Mouse (Mus musculus): ENCODE results near the gene Entpd3. TPM values are rescaled to one million over a fixed set of nuclear protein-coding genes. Genes with fewer than 3 reads are reported as not detected.

The Entpd3 gene
- polyA plus RNA-seq, 1 experiment from 2014 or later = 5.8 TPM

GRCm38 (mm10) chr9:120582619-120583308, 43.1 kb downstream of the Entpd3 start:
- H3K4me2 ChIP-seq = peak overlapping the region; percentile 84
- WGBS = 11% methylated on average over 28 of the region's 28 CpGs
- H3K36me3 ChIP-seq = no peaks in the 10 kb centered on the region
- peak overlapping the region; percentile 91 for H3K27ac ChIP-seq
- peak; percentile 69 for ATAC-seq (ENCODE audit: insufficient number of reproducible peaks, insufficient read depth, low FRiP score, low TSS enrichment, low read depth)
- H3K9me3 ChIP-seq = no peaks in the 10 kb centered on the region
- peaks cover 19% of the 10 kb centered on the region for H3K4me1 ChIP-seq
- peak overlapping the region; percentile 73 for H3K9ac ChIP-seq
- H3K27me3 ChIP-seq = no peaks in the 10 kb centered on the region
- H3K4me3 ChIP-seq = peak overlapping the region; percentile 44

- no peaks in the 10 kb centered on the region for H3K9me3 ChIP-seq
- H3K36me3 ChIP-seq = no peaks in the 10 kb centered on the region
- no peaks in the 10 kb centered on the region for H3K27me3 ChIP-seq
- H3K4me2 ChIP-seq = peak overlapping the region; percentile 84
- peak overlapping the region; percentile 73; the same call in 1 of the 2 replicates for H3K9ac ChIP-seq
- H3K27ac ChIP-seq = no peak overlapping the region
- peaks cover 15% of the 10 kb centered on the region for H3K4me1 ChIP-seq
- 75% methylated on average over 3 of the region's 3 CpGs for WGBS
- H3K4me3 ChIP-seq = peak overlapping the region; percentile 44; the same call in 1 of the 2 replicates
- ATAC-seq (ENCODE audit: insufficient number of reproducible peaks, insufficient read depth, low FRiP score, low TSS enrichment, low read depth) = no peak
Observed at GRCm38 (mm10) chr9:120583314-120583713, 43.7 kb downstream of the Entpd3 start.

- Histone ChIP-seq H3K4me1 (peaks cover 15% of the 10 kb centered on the region), H3K9ac (no peak overlapping the region), H3K4me3 (no peak overlapping the region), H3K4me2 (no peak overlapping the region), H3K36me3 (no peaks in the 10 kb centered on the region), H3K27ac (no peak overlapping the region), H3K9me3 (no peaks in the 10 kb centered on the region), H3K27me3 (no peaks in the 10 kb centered on the region)
- ATAC-seq (ENCODE audit: insufficient number of reproducible peaks, insufficient read depth, low FRiP score, low TSS enrichment, low read depth) = no peak
- 8% methylated on average over 3 of the region's 3 CpGs for WGBS
Observed at GRCm38 (mm10) chr9:120586546-120586945, 46.9 kb downstream of the Entpd3 start.

GRCm38 (mm10) chr9:120591490-120591889, 51.9 kb downstream of the Entpd3 start:
- Histone ChIP-seq H3K4me1 (peaks cover 19% of the 10 kb centered on the region), H3K36me3 (no peaks in the 10 kb centered on the region), H3K9me3 (no peaks in the 10 kb centered on the region), H3K4me3 (no peak overlapping the region), H3K27ac (no peak overlapping the region), H3K9ac (no peak overlapping the region), H3K27me3 (no peaks in the 10 kb centered on the region), H3K4me2 (no peak overlapping the region)
- WGBS = 3% methylated on average over 9 of the region's 9 CpGs
- no peak for ATAC-seq (ENCODE audit: insufficient number of reproducible peaks, insufficient read depth, low FRiP score, low TSS enrichment, low read depth)

- Histone ChIP-seq H3K9ac (no peak overlapping the region), H3K4me1 (peaks cover 19% of the 10 kb centered on the region), H3K27me3 (no peaks in the 10 kb centered on the region), H3K27ac (peak overlapping the region; percentile 62; the same call in 1 of the 2 replicates), H3K4me3 (no peak overlapping the region), H3K4me2 (no peak overlapping the region), H3K36me3 (no peaks in the 10 kb centered on the region), H3K9me3 (no peaks in the 10 kb centered on the region)
- 46% methylated on average over 9 of the region's 9 CpGs for WGBS
- ATAC-seq (ENCODE audit: insufficient number of reproducible peaks, insufficient read depth, low FRiP score, low TSS enrichment, low read depth) = 0 out of 2 replicates have a peak, but pooled peaks have one; percentile 43
Observed at GRCm38 (mm10) chr9:120593383-120594101, 53.9 kb downstream of the Entpd3 start.

DNA sequence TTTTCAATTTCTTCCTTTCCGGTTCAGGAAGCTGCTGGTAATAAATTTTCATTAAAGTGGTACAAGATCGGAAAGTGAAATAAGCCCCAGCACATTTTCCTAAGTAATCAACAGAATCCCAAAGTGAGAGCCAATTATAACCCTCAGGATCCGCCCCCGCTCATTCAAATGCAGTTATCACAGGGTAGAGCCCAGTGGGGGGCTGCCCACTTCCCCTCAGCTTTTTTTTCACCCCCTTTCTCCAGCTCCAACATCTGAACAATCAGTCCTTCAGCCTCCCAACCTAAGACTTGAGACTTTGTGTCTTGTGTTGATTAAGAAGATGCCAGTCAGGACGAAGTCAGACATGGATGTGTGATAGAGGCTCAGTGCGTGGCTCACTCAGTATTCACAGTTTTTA, 55.2 kb downstream of the Entpd3 start:
- 61% methylated on average over 6 of the region's 6 CpGs for WGBS
- ATAC-seq (ENCODE audit: insufficient number of reproducible peaks, insufficient read depth, low FRiP score, low TSS enrichment, low read depth) = no peak
- Histone ChIP-seq H3K9ac (no peak overlapping the region), H3K4me3 (no peak overlapping the region), H3K9me3 (no peaks in the 10 kb centered on the region), H3K27me3 (no peaks in the 10 kb centered on the region), H3K27ac (no peak overlapping the region), H3K4me1 (peaks cover 19% of the 10 kb centered on the region), H3K4me2 (no peak overlapping the region), H3K36me3 (no peaks in the 10 kb centered on the region)

GRCm38 (mm10) chr9:120595306-120595705, 55.7 kb downstream of the Entpd3 start:
- no peak for ATAC-seq (ENCODE audit: insufficient number of reproducible peaks, insufficient read depth, low FRiP score, low TSS enrichment, low read depth)
- no peaks in the 10 kb centered on the region for H3K9me3 ChIP-seq
- WGBS = 71% methylated on average over 4 of the region's 4 CpGs
- no peak overlapping the region for H3K4me2 ChIP-seq
- peaks cover 19% of the 10 kb centered on the region for H3K4me1 ChIP-seq
- no peaks in the 10 kb centered on the region for H3K36me3 ChIP-seq
- H3K27me3 ChIP-seq = no peaks in the 10 kb centered on the region
- no peak overlapping the region for H3K9ac ChIP-seq
- no peak overlapping the region for H3K27ac ChIP-seq
- no peak overlapping the region for H3K4me3 ChIP-seq

- H3K9me3 ChIP-seq = no peaks in the 10 kb centered on the region
- peak overlapping the region; percentile 54 for H3K4me2 ChIP-seq
- ATAC-seq (ENCODE audit: insufficient number of reproducible peaks, insufficient read depth, low FRiP score, low TSS enrichment, low read depth) = no peak
- no peaks in the 10 kb centered on the region for H3K36me3 ChIP-seq
- H3K27ac ChIP-seq = peak overlapping the region; percentile 90; the same call in 1 of the 2 replicates
- H3K27me3 ChIP-seq = no peaks in the 10 kb centered on the region
- 14% methylated on average over 17 of the region's 17 CpGs for WGBS
- H3K4me1 ChIP-seq = peaks cover 33% of the 10 kb centered on the region
- no peak overlapping the region for H3K9ac ChIP-seq
- no peak overlapping the region for H3K4me3 ChIP-seq
Observed at GRCm38 (mm10) chr9:120601488-120602171, 62.0 kb downstream of the Entpd3 start.

DNA sequence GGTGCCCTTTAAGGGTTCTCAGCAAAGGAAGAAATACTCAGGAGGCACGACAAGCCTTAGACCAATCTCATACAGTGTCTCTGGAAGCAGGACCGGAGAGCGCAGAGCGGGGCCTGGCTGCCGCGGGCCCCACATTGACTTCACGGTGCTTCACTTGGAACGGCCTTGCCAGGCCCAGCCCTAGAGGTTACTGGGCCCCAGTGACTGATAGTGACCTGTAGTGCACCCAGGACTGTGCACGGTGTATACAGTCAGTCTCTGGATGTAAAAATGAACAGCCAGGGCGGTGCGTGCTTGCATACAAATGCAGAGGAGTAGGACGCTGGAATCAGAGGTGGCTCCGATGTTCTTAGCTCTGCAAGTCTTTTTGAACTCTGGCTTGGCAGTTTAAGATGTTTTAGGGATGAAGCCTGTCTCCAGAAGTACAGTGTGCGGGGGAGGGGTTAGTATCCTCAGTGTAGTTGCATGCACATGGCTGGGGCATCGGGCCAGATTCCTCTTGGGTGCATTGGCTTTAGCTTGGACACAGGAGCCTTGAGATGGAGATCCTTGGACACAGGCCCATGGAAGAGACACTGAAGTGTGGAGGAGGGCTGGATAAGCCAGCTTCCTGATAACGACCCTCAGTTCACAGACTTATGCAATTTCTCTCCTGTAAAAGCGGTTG, 62.7 kb downstream of the Entpd3 start:
- Histone ChIP-seq H3K4me3 (peak overlapping the region; percentile 14; the same call in 1 of the 2 replicates), H3K9ac (peak overlapping the region; percentile 40; the same call in 1 of the 2 replicates), H3K27me3 (no peaks in the 10 kb centered on the region), H3K27ac (peak overlapping the region; percentile 90), H3K4me1 (peaks cover 33% of the 10 kb centered on the region), H3K4me2 (peak overlapping the region; percentile 54), H3K9me3 (peaks cover under 1% of the 10 kb centered on the region; the same call in 1 of the 2 replicates), H3K36me3 (no peaks in the 10 kb centered on the region)
- 40% methylated on average over 17 of the region's 17 CpGs for whole genome bisulfite sequencing
- peak; percentile 48; the same call in 1 of the 2 replicates for ATAC-seq (ENCODE audit: insufficient number of reproducible peaks, insufficient read depth, low FRiP score, low TSS enrichment, low read depth)

DNA sequence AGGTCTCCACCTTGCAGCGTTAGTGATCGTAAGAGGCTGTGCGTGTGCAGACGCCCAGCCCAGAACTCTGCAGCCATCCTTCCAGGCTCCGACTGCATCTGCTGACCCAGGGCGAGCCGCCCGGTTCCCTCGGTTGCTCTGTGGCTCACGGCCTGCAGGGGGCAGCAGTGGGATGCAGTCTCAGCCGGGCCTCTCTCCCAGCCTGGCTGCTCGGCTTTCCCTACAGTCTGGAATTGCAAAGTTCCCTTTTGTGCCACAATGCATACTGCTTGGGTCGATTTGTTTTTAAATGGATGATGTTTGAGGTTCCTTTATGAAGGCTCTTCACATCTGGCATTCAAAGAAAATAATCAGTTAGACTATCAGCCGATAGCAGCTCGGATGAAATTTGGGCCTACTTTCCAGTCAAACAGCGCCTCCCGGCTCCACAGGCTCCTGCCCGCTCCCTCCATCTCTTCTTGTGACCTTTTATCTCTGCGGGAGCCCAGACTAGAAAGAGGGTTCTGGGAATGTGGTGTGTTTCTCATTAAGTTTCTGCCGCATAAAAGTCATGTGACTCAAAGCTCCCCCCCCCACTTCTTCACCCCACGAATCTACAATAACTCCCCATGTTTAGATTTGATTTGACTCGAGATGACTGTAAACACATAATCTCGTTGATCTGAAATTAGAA, 63.4 kb downstream of the Entpd3 start:
- peak; percentile 83 for ATAC-seq (ENCODE audit: insufficient number of reproducible peaks, insufficient read depth, low FRiP score, low TSS enrichment, low read depth)
- peak overlapping the region; percentile 17 for H3K4me3 ChIP-seq
- no peaks in the 10 kb centered on the region for H3K27me3 ChIP-seq
- 2% methylated on average over 23 of the region's 23 CpGs for WGBS
- peak overlapping the region; percentile 90 for H3K27ac ChIP-seq
- peak overlapping the region; percentile 51 for H3K9ac ChIP-seq
- H3K4me2 ChIP-seq = peak overlapping the region; percentile 54
- H3K4me1 ChIP-seq = peaks cover 33% of the 10 kb centered on the region
- H3K36me3 ChIP-seq = 0 out of 2 replicates have a peak, but pooled peaks cover 4% of the 10 kb centered on the region
- H3K9me3 ChIP-seq = peaks cover 8% of the 10 kb centered on the region
